In the genomic region with DNA sequence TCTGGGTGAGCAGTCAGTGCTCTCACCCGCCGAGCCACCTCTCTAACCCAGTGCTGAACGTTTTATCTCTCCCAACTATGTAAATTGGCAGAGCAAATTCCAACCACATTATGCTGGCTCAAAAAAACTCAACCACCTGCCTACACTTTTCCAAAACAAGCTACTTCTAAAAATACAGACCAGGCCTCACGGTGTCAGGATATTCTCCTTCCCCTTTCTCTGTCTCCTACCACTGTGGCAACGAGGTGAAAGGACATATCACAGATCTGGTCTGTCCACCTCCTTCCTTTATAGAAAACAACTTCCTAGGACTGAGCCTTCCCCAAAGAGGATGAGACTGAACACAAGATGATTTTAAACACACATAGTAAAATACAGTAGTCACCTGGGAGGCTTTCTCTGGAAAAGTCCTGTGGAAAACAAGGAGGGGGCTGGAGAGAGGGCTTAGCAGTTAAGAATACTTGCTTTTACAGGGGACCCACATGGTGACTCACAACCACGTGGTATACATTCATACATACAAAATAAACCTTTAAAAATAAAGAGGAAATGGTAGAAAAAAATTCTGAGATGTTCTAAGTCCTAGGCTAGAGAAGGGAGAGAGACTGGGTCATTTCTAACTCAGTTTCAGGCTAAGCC, we compare ENCODE assay signal across 18 mouse cellular contexts. TPM values are rescaled to one million over a fixed set of nuclear protein-coding genes. Genes with fewer than 3 reads are reported as not detected.
"Had no signal": no experiment of that assay in that cellular context is flagged by ENCODE, and none has a peak within 500 bp of the region (broad histone marks: within the 10 kb centered on the region; RNA-seq: fewer than 3 reads in every experiment).

No protein-coding gene starts in this region.

- H3K4me2 ChIP-seq: limb, embryonic 13.5 days; liver, embryonic 15.5 days; neural tube, embryonic 12.5 days had no signal

- H3K27me3 ChIP-seq: limb, embryonic 13.5 days; liver, embryonic 15.5 days; neural tube, embryonic 12.5 days had no signal

- H3K27ac ChIP-seq: kidney, postnatal 0 days; limb, embryonic 13.5 days; liver, embryonic 15.5 days; midbrain, embryonic 10.5 days; neural tube, embryonic 12.5 days; stomach, postnatal 0 days had no signal

- ATAC-seq: intestine, postnatal 0 days; lung, postnatal 0 days had no signal

- H3K9ac ChIP-seq: limb, embryonic 13.5 days; liver, embryonic 15.5 days; neural tube, embryonic 12.5 days had no signal

- H3K4me3 ChIP-seq: limb, embryonic 13.5 days; liver, embryonic 15.5 days; midbrain, embryonic 10.5 days; neural tube, embryonic 12.5 days had no signal

- H3K9me3 ChIP-seq: limb, embryonic 13.5 days; liver, embryonic 15.5 days; midbrain, embryonic 10.5 days; neural tube, embryonic 12.5 days had no signal

- DNase-seq: kidney, adult 8-10 months; kidney, postnatal 36 days; layer of hippocampus, adult 9-11 months; layer of hippocampus, postnatal 36 days; lung, adult 2 months; lung, postnatal 36 days; midbrain, embryonic 14.5 days; right cerebral cortex, postnatal 25 days; thymus, adult 2 months; thymus, postnatal 36 days had no signal

- H3K4me1 ChIP-seq: limb, embryonic 13.5 days; liver, embryonic 15.5 days; midbrain, embryonic 10.5 days; neural tube, embryonic 12.5 days had no signal

RNA-seq across cellular contexts. Expression of a gene that starts 44.6 kb away (rescaled TPM):
- polyA plus RNA-seq: midbrain, embryonic 14.5 days had no signal
